Mouse (Mus musculus) T-helper 17 cell (primary cell): ENCODE data around the gene Slc4a8.

ENCODE experiments used
- in situ Hi-C, 2 experiments: fragments of 300-600 bp; cut with MboI, MseI; formaldehyde crosslinking; loops; 1 replicate in 1 of 2; 2 replicates in 1 of 2; pipeline ENCODE4 v1.15.1; 2025; ENCODE audit warnings: high pct_unique_total_duplicates in 2 of 2

Slc4a8 gene

DNA sequence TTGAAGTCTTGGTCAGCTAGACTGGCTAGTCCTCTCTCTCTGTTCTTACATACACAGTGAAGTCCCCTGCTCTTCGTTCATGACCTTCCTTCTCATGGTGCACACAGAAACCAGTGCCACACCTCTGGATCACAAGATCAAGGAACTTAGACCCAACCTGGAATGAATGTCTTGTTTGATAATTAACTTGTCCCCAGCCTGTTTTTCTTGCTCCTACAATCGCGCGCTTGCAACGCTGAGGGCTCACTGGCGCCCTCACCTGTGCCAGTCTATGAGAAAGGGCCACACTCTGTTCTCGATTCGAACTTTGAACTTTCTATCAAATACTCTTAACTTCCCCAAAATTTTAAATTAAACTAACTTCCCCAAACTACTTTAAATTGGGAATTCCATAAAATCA, 60.3 kb downstream of the Slc4a8 start:
- in situ Hi-C loops: loop anchor here in 1 of 2 experiments (5.0 kb wide), 1 partner anchor 755 kb away; no protein-coding TSS in a partner anchor

DNA sequence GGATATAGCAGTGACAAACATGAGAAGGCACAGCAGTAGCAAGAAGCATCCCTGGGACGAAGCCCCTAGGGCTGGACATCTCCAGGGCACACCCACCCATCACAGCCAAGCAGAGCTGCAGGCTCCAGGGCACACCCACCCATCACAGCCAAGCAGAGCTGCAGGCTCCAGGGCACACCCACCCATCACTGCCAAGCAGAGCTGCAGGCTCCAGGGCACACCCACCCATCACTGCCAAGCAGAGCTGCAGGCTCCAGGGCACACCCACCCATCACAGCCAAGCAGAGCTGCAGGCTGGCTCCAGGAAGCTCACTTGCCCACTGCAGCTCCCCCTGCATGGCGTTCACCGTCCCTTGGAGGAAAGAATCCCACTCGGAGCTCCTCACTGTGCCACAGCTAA, 60.8 kb downstream of the Slc4a8 start:
- in situ Hi-C loops: loop anchor here in 1 of 2 experiments (5.0 kb wide), 1 partner anchor 755 kb away; no protein-coding TSS in a partner anchor

DNA sequence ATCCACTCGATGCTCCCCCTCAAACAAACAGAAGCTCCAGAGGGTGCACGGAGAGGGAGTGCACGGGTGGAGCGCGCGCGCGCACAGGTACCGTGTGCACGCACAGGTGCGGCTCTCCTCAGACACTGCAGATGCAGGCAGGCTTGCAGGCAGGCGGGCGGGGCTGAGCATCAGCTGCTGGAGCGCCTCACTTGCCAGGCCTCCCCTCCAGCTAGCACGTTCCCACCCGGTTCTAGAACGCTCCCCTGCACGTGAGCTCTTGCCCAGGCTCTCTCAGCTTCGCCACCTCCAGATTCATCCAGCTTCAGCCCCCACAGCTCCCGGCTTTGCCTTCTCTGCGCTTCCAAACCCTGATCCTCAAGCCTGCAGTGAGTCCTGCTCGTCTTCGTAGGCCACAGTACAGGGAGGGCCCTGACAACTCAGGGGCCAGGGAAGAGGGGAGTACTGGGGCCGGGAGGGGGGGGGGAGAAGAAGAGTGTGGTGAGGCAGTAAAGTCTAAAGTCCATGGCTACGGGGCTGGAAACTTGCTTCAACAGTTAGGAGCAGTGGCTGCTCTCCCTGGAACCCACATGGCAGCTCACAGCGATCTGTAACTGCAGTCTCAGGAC, 63.8 kb downstream of the Slc4a8 start:
- in situ Hi-C loops: loop anchor here in 1 of 2 experiments (5.0 kb wide), 1 partner anchor 43 kb away; no protein-coding TSS in a partner anchor

DNA sequence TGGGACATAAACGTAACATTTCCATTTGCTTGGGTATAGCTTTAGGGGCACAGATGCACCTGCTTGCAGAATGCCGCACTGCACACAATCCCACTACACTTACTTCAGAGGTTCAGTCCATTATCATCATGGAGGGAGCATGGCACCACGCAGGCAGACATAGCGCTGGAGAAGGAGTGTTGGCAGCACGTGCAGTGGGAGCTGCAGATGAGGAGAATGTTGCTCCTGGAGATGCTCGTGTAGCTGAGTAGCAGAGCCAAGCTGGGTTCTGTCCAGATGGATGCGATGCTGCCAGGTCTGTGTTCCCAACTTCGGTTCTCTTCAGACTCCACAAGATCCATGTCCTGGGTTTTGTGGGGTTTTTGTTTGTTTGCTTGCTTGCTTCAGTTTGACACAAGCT, 64.5 kb downstream of the Slc4a8 start:
- in situ Hi-C loops: loop anchor here in 1 of 2 experiments (5.0 kb wide), 1 partner anchor 44 kb away; no protein-coding TSS in a partner anchor

DNA sequence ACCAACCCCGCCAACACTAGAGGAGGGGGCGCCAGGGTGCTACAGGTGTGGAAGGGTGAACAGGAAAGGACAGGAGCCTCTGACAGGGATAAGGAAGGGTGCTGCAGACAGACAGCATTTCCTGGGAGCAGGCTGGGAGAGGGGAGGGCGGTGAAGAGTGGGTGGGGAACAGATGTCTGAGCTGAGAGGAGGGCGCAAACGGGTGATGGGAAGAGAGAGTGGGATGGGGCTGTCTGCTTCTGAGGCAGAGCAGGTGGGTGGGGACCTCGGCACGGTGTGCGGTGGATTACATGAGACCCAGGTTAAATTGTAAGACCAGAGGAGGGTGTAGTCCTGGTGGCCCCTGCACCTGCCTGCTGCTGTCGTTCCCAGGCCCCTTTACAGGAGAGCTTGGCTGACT, 68.2 kb downstream of the Slc4a8 start:
- in situ Hi-C loops: loop anchor here in 1 of 2 experiments (5.0 kb wide), 1 partner anchor 47 kb away; no protein-coding TSS in a partner anchor

DNA sequence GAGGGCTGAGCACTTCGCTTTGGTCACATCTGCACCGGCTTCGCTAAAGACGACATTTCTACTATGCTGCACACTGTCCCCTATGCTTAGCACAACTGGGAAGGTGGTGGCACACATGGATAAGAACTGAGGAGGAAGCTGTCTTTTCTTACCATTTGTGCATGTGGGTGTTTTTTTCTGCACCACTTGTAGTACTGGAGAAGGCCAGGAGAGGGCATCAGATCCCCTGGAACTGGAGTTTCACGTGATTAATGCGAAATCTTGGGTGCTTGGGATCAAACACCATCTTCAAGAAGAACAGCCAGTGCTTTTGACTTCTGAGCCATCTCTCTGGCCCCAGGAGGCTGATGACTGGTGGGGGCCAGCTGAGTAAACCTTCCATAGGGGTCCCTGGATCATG, 69.1 kb downstream of the Slc4a8 start:
- in situ Hi-C loops: no loop called here

DNA sequence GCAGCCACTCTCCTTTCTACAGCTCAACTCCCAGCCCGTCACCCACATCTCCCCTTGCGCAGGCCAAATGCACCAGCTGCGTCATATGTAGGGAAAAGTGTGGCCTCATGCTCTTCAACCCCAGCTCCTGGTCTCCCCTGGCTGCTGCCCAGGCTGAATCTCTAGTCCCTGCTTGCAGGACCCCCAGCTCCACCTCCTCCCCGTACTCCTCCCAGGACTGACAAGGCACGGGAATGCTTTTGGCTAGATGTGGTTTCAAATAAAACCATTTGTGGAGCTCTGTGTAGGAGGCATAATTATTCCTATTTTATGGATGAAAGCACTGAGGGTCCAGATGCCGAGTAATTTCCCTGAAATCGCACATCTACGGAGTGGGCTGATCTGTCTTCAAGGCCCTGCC, 70.6 kb downstream of the Slc4a8 start:
- in situ Hi-C loops: no loop called here

DNA sequence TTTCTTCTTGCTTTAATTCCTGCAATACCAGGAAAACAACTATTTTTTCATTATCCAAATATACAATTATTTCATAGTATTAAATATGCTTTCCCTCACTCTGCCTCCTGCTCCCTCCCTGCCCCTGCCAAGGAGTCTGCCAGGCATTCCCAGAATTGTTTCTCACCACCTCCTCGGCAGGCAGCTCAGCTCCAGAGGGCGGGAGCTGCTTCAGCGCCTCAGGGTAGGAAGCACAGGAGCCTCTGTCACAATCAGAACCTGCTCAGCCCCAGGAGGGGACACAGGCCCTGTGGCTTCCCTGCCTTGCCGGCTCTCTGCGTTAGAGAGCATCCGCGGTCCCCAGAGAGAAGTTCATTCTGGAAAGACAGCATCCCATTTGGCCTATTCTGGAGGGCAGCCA, 71.2 kb downstream of the Slc4a8 start:
- in situ Hi-C loops: no loop called here

DNA sequence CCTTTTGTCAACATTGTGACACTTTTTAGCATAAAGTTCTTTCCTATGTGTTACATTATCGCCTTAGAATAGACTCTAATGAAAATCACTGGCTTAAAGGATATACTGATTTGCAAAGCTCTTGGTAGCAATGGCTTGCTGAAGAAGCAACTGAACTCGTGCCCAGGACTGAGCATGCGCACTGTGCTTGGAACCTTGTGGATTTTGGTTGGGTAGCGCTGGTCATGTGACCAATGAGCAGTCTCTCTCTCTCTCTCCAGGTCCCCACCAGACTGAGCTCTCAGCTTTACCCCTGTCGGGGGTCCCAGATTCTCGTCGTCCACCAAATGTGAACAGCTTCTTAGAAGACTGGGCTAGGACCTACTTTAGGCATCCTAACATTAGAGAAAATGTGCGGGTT, 75.2 kb downstream of the Slc4a8 start:
- in situ Hi-C loops: no loop called here

DNA sequence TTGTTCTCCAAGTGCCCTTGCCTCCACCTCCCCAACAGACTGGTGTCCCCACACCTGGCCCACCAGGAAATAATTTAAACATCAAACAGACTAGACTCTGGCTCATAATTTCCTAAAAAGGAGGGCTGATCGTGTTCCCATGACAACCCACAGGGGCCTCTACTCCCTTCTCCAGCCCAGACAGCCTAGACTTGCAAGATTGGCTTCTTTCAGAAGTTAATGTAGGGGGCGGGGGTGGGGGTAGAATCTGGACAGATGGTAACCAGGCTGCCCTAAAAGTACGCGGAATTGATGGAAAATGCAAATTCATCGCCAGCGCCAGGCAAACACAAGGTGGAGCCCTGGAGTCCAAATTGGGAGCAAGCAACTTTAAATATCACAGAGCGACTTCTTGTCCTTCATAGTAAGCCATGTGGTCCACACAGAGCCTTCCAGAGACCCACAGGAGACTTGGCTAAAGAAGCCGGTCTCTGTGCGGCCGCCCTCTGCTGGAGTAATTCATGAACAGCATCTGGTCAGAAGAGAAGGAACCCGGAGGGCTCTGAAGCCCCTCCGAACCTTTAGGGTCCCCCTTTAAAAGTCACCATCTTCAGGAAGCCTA, 77.2 kb downstream of the Slc4a8 start:
- in situ Hi-C loops: no loop called here

DNA sequence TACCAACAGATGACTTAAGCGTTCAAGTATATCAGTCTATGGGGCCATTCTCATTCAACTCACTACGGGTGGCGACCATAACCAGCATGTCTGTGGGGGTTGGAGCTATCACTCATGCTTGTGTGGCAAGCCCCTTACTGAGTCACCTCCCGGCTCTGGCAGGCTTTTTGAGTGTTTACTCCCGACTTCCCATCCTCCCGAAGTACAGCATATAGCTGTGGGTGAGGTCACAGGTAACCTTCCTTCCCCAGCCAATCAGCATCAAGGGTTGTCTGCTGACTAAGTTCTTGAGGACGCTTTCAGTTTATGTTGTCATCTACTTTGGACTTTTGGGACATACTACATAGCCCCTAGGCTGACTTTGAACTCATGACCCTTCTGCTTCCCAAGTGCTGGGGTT, 82.8 kb downstream of the Slc4a8 start:
- in situ Hi-C loops: no loop called here

DNA sequence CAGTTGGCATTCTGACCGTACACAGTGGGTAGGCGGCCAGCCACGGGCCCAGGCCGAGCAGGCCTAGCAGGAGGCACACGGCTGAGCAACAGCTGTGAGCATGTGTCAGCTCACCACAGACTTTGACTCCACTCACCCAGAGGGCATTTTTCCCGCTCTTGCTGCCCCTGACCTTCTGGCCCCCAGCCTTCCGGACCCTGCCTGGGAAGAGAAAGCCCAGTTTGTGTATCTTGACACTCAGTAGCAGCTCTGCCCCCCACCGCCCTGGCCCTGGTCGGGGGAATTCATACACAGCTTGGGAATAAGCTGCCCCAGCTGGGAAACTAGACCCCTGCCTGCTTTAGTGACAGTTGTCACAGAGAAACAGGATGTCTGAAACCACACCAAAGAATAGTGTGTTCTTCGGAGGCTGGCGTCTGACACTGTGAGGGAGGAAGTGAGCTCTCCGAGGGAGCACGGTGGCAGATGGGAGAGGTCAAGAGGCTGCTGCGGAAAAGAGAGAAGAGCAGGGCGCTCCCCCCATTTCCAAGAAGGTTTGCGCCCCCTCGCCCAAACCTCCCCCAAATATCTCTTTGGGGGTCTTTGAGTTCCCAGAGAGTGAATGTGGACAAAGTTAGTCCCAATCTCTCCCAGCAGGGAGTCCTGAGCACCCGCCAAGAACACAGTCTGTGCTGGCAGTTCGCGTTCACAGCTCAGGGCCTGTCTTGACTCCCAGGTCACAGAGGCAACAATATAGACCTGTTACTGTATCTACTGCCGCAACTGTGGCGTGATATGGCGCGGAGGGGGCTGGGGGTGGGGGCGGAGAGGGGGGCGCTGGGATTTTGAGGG, 83.7 kb downstream of the Slc4a8 start:
- in situ Hi-C loops: no loop called here

DNA sequence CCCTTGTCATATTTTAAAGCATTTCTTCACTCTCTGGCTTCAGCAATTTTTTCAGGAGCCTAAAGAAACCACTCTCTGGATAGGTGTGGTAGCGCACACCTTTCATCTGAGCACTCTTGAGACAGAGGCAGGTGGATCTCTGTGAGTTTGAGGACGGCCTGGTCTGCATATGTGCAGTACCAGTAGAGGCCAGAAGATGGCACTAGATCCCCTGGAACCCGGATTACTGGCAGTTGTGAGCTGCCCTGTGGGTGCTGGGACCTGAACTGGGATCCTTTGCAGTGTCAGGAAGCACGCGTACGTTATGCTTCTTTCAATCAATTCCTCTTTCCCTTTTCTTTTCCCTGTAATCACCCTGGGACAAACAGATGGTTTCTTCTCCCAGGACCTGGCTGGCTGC, 85.6 kb downstream of the Slc4a8 start:
- in situ Hi-C loops: no loop called here

DNA sequence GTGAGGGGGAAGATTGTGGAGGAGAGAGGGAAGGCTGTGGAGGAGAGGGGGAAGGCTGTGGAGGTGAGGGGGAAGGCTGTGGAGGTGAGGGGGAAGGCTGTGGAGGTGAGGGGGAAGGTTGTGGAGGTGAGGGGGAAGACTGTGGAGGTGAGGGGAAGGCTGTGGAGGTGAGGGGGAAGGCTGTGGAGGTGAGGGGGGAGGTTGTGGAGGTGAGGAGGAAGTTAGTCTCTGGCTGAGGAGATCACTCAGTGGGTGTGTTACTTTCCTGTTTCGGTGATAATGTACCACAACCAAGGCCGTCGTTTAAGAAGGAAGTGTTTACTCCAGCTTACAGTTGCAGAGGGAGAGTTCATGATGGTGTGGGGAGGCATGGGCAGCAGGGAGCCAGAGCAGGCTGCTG, 96.0 kb downstream of the Slc4a8 start:
- in situ Hi-C loops: loop anchor here in 1 of 2 experiments (25.0 kb wide), 1 partner anchor 1170 kb away; no protein-coding TSS in a partner anchor

DNA sequence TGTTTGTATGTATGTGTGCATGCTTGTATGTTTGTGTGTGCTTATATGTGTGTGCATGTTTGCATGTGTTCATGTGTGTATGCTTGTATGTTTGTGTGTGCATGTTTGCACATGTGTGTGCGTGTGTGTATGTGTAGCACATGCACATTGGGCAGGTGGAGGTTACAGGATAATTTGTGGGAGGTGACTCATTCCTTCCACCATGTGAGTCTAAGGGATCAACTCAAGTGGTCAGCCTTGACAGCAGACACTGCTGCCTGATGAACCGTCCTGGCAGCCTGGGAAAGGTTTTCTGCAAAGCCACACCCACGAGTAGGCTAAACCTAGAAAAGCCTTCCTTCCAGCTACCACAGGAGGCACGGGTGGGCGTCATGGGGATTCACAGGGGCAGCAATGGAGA, 99.3 kb downstream of the Slc4a8 start:
- in situ Hi-C loops: loop anchor here in 1 of 2 experiments (25.0 kb wide), 1 partner anchor 1174 kb away; no protein-coding TSS in a partner anchor

DNA sequence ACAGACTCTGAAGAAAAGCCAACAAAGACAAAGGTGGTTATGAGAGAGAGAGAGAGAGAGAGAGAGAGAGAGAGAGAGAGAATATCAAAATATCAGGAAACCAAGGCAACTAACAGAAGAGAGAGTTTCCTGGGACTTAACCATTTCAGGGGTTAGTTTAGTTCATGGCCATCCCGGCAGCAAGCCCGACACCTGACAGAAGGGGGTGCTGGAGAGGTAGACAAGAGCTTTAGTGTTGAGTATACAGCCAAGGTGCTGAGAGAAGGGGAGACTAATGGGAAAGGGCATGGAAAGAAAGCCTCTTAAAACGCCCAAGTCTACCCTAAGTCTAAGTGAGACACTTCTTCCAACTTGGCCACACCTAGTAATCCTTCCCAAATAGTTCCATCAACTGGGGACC, 104.0 kb downstream of the Slc4a8 start:
- in situ Hi-C loops: loop anchor here in 1 of 2 experiments (25.0 kb wide), 1 partner anchor 1178 kb away; no protein-coding TSS in a partner anchor

DNA sequence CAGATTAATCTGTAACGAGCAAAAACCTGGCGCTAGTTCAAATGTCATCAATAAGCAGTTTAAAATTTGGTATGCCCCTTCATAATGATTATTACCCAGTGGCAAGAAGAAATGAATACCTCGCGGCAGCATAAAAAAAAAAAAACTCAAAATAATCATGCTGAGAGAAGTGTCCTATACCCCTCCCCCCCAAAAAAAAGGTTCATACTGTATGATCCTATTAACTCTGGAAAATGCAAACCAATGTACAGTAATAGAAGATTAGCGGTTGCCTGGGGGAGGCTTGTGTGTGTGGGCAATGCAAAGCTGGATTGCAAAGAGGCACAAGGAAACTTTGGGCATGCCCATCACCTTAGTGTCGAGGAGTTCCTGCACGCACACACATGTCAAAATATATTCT, 108.0 kb downstream of the Slc4a8 start, which contains the start of gene Scn8a:
Gene Scn8a (plus strand): TSS at position 301 of the 400 bp plus-strand sequence.
- in situ Hi-C loops: loop anchor here in 1 of 2 experiments (25.0 kb wide), 1 partner anchor 1182 kb away; no protein-coding TSS in a partner anchor

DNA sequence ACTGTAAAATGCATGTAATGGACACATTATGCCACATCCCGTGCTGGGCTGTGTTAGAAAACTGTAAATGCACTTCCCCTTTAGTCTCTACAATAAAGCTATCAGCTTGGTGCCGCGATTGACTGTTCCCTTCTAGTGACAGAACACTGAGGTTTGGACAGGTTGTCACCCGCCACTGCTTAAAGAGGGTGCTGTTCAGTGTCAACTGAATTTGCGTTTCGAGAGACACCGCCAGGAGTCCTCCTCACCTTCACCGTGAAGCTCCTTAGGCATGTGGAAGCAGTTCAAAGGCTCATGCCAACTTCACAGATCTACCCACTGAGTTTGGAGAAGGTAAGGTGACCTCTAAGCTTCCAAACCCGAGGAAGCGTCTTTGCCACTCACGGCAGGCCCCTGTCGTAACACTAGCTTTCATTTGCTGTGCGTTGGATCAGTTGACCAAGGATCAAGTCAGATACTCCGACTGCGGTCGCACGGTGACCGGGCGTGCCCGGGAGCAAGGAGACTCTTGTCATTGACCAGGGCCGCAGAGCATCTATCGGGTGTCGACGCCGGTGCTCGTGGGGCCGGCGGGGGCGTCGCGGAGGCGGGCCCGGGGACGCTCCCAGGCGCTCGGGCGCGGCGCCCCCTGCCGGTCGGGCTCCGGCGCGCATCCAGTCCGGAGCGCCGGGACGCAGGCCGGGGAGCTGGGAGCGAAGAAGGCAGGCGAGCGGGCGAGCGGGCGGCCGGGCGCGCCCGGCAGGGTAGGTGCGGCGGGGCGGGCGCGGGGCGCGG, 108.6 kb downstream of the Slc4a8 start:
- in situ Hi-C loops: loop anchor here in 1 of 2 experiments (25.0 kb wide), 1 partner anchor 1183 kb away; no protein-coding TSS in a partner anchor

DNA sequence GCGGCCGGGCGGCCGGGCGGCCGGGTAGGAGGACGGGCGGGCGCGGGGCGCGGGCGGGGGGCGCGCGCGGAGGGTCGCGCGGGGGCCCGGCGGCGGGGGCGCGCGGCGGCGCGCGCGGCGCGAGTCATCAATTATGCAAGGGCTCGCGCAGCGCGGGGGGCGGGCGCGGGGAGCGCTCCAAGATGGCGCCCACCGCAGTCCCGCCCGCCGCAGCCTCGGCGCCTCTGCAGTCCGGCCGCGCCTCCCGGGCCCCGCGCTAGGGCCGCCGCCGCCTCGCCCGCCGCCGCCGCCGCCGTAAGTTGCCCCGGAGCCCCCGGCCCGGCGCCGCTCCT, 109.2 kb downstream of the Slc4a8 start:
- in situ Hi-C loops: loop anchor here in 1 of 2 experiments (25.0 kb wide), 1 partner anchor 1183 kb away; no protein-coding TSS in a partner anchor

DNA sequence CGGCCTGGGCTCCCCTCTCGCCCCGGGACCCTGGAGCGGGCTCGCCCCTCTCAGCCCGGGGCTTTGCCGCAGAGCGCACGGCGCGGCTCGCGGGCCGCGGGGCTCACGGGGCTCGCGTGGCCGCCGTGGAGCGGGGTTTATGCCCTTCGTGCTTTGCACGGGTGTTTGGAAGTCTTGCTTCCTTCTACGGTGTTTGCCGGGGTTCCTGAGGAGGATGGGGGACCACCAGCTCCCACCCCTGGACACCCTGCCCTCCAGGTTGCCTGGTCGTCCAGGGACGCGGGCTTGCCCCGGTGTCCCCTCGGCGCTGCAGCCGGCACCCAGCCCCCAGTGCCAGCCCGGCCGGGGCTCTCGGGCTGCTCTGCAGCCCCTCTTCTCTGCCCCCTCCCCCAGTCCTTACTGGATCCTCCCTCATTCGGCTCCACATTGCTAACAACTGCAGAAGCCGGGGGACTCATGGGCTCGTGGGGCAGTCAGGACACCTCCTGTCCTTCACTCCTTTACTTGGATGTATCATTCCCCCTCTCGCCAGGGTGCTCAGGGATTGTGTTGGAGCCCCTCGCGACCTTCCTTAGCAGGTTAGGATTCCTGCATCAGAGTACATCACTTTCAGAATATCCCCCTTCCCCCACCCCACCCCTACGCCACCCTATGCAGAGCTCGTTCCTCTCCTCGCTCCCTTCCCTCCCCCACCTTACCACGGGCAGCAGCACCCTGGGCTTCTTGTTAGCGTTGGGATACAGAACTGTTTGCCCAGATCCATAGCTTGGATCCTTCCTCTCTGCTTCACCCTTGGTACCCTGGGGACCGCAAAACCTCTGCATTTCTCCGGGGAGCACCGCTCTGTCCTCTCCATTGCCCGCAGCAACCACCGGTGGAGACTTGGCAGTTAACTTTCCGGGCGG, 109.8 kb downstream of the Slc4a8 start:
- in situ Hi-C loops: loop anchor here in 1 of 2 experiments (25.0 kb wide), 1 partner anchor 1184 kb away; no protein-coding TSS in a partner anchor
